Mouse (Mus musculus) hindbrain, embryonic 12.5 days (tissue): Measurements from ENCODE around the gene Dhdds. TPM values are rescaled to one million over a fixed set of nuclear protein-coding genes. Genes with fewer than 3 reads are reported as not detected.

Source experiments
- ATAC-seq: fragments of 200-750 bp; cut with Nextera tagmentation; 2 replicates; pipeline ENCODE4 v1.8.0; 2017; ENCODE audit warnings: moderate TSS enrichment; ENCODE audit not compliant: low FRiP score
- H3K27ac ChIP-seq: fragments of 300-500 bp; sonication (generic); 2 replicates; pipeline ENCODE4 v1.5.1; 2016; ENCODE audit warnings: mild to moderate bottlenecking
- H3K27me3 ChIP-seq: fragments of 300-500 bp; sonication (generic); 2 replicates; pipeline ENCODE4 v1.6.1; 2016; ENCODE audit warnings: mild to moderate bottlenecking
- H3K36me3 ChIP-seq: fragments of 300-500 bp; sonication (generic); 2 replicates; pipeline ENCODE4 v1.6.1; 2016; ENCODE audit warnings: mild to moderate bottlenecking
- H3K4me1 ChIP-seq: fragments of 300-500 bp; sonication (generic); 2 replicates; pipeline ENCODE4 v1.6.1; 2016
- H3K4me2 ChIP-seq: fragments of 300-500 bp; sonication (generic); replicated peaks from 2 replicates; pipeline ENCODE4 v1.6.1; 2016; ENCODE audit warnings: mild to moderate bottlenecking
- H3K4me3 ChIP-seq: fragments of 300-500 bp; sonication (generic); 2 replicates; pipeline ENCODE4 v1.5.1; 2016; ENCODE audit warnings: mild to moderate bottlenecking
- H3K9ac ChIP-seq: fragments of 300-500 bp; sonication (generic); 2 replicates; pipeline ENCODE4 v1.6.1; 2016; ENCODE audit warnings: mild to moderate bottlenecking, moderate library complexity
- H3K9me3 ChIP-seq: fragments of 300-500 bp; sonication (generic); replicated peaks from 2 replicates; pipeline ENCODE4 v1.6.1; 2016; ENCODE audit warnings: mild to moderate bottlenecking
- WGBS: fragments of 180-500 bp; shearing (Covaris S2); methylation state at CpG from one replicate; pipeline ENCODE4 v1.1.7; 2016; 5-methylcytosine and 5-hydroxymethylcytosine counted together
- polyA plus RNA-seq: library from polyadenylated mRNA; unstranded; fragments of >200 nt; fragmentation: Nextera tagmentation; extraction: Ambion mirVana; gene quantifications from 2 replicates; pipeline ENCODE4 v1.2.1, GENCODE M21; 2016

Dhdds gene
- polyA plus RNA-seq, 1 experiment from 2014 or later, result 43.1 TPM

DNA sequence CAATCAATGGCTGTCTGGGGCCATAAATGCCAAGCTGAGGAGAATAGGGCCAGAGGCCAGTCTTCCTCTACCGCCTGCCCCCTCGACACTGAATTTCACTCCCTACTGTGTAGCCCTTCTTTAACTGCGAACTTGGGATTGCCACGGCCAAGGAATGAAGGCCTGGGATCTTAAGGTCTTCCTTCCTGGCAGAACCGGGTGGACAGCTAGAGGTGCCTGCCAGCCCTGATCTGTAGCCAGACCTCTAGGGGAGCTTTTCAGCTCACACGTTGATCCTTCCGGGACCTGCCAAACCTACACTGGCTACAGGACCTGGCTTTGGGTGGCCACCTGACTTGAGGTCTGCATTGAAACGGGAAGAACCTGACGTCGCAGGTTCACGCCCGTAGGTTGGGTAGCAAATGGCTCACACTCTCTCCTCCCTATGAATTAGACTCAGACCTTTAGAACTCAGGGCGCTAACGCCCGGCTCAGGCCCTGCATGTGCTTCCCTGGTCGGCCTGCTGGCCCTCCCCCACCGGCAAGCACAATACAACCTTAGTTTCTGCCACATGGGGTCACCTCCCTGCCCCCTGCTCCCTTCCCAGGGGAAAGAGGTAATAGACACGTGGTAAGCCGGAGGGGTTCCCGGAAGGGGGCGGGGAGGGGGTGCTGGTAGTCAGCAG is 16.6 kb upstream of the Dhdds start:
- Histone ChIP-seq H3K27ac (peak overlapping the region; percentile 58), H3K4me1 (peaks cover 46% of the 10 kb centered on the region), H3K4me3 (peak overlapping the region; percentile 38), H3K4me2 (peak overlapping the region; percentile 62), H3K27me3 (peaks cover 4% of the 10 kb centered on the region; the same call in 1 of the 2 replicates), H3K9me3 (no peaks in the 10 kb centered on the region), H3K9ac (peak overlapping the region; percentile 48), H3K36me3 (no peaks in the 10 kb centered on the region)
- 2% methylated on average over 21 of the region's 21 CpGs for WGBS
- ATAC-seq, result peak; percentile 24; the same call in 1 of the 2 replicates

GRCm38 (mm10) chr4:134016767-134017166 is 16.0 kb upstream of the Dhdds start:
- Histone ChIP-seq H3K4me3 (peak overlapping the region; percentile 38; the same call in 1 of the 2 replicates), H3K9ac (peak overlapping the region; percentile 38; the same call in 1 of the 2 replicates), H3K27ac (peak overlapping the region; percentile 58), H3K9me3 (no peaks in the 10 kb centered on the region), H3K27me3 (peaks cover 4% of the 10 kb centered on the region; the same call in 1 of the 2 replicates), H3K4me1 (peaks cover 51% of the 10 kb centered on the region), H3K36me3 (no peaks in the 10 kb centered on the region), H3K4me2 (peak overlapping the region; percentile 62)
- ATAC-seq, result no peak
- 2% methylated on average over 8 of the region's 8 CpGs for WGBS

DNA sequence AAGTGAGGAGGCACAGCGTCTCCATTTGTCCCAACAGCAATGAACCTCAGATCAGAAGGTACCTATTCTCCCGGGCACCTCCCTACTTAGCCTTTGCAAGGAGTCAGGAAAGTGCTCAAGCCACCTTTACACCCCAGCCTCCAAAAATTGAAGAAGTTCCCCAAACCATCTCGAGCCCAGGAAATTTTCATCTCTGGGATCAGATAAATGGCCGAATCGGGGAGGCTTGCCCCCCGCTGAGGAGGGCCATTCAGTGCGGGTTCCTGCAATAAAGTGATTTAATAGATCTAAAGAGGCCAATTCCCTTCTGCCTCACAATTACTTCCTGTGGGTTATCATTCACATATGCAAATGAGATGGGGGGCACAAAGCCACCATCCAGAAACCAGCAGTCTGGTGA is 15.5 kb upstream of the Dhdds start:
- no peaks in the 10 kb centered on the region for H3K36me3 ChIP-seq
- 2% methylated on average over 7 of the region's 7 CpGs for WGBS
- ATAC-seq, result no peak
- H3K9me3 ChIP-seq, result no peaks in the 10 kb centered on the region
- peak overlapping the region; percentile 38; the same call in 1 of the 2 replicates for H3K4me3 ChIP-seq
- peak overlapping the region; percentile 23; the same call in 1 of the 2 replicates for H3K27ac ChIP-seq
- H3K9ac ChIP-seq, result no peak overlapping the region
- peaks cover 57% of the 10 kb centered on the region for H3K4me1 ChIP-seq
- H3K4me2 ChIP-seq, result peak overlapping the region; percentile 62
- peaks cover 4% of the 10 kb centered on the region; the same call in 1 of the 2 replicates for H3K27me3 ChIP-seq

GRCm38 (mm10) chr4:134012858-134013528 is 12.3 kb upstream of the Dhdds start:
- ATAC-seq, result no peak
- 50% methylated on average over 12 of the region's 12 CpGs for WGBS

GRCm38 (mm10) chr4:134011450-134012414 is 11.0 kb upstream of the Dhdds start:
- Histone ChIP-seq H3K36me3 (no peaks in the 10 kb centered on the region), H3K27me3 (no peaks in the 10 kb centered on the region), H3K4me2 (peak overlapping the region; percentile 25; the same call in 1 of the 2 replicates), H3K4me3 (no peak overlapping the region), H3K27ac (no peak overlapping the region), H3K9me3 (no peaks in the 10 kb centered on the region), H3K4me1 (peaks cover 25% of the 10 kb centered on the region), H3K9ac (no peak overlapping the region; the same call in 1 of the 2 replicates)
- WGBS, result 9% methylated on average over 15 of the region's 16 CpGs
- no peak for ATAC-seq

More at GRCm38 (mm10) chr4:134012858-134013528, 12.3 kb upstream of the Dhdds start:
- no peak overlapping the region for H3K4me3 ChIP-seq
- no peaks in the 10 kb centered on the region for H3K36me3 ChIP-seq
- H3K27me3 ChIP-seq, result peaks cover 4% of the 10 kb centered on the region; the same call in 1 of the 2 replicates
- no peaks in the 10 kb centered on the region for H3K9me3 ChIP-seq
- no peak overlapping the region for H3K9ac ChIP-seq
- H3K4me2 ChIP-seq, result no peak overlapping the region
- H3K27ac ChIP-seq, result no peak overlapping the region
- H3K4me1 ChIP-seq, result peaks cover 38% of the 10 kb centered on the region

DNA sequence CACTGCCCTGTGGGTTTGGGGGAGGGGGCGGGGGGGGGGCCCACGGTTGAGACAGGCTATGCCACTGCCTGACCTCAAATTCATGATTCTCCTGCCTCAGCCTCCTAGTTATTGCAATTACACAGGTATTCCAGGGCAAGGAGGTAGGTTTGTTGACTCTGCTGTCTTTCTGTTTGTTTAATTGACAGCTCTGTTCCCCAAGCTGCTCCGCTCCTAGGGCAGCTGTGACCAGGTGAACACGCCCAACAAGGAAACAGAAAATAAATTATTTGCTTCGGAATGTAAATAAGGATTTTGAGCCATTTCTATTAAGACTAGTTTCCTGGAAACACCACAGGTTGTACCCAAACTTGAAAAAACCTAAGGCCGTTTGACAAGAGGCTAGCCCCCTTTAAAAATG is 9.0 kb upstream of the Dhdds start:
- Histone ChIP-seq H3K27me3 (no peaks in the 10 kb centered on the region), H3K4me2 (no peak overlapping the region), H3K4me3 (no peak overlapping the region), H3K4me1 (peaks cover 13% of the 10 kb centered on the region), H3K9me3 (no peaks in the 10 kb centered on the region), H3K9ac (no peak overlapping the region), H3K27ac (no peak overlapping the region), H3K36me3 (no peaks in the 10 kb centered on the region)
- WGBS, result 79% methylated on average over 6 of the region's 6 CpGs
- ATAC-seq, result no peak

DNA sequence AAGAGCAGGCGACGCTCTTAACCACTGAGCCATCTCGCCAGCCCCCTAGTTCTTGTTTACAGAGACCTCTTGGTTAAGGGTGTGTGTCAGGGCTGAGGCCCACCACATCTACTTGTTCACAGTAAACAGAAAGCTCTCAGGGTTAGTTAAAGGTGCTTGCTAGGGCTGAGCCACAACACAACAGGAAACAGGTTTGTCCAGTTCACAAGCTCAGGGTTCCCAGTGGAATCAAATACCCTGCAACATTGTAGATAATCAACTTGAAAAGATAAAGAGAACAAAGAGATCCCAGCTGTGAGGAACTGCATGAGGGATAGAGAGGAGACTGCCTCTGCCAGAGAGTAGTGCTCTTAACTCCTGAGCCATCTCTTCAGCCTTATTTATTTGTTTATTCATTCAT is 6.1 kb upstream of the Dhdds start:
- H3K4me2 ChIP-seq, result no peak overlapping the region
- H3K27ac ChIP-seq, result no peak overlapping the region
- H3K9me3 ChIP-seq, result no peaks in the 10 kb centered on the region
- ATAC-seq, result no peak
- 95% methylated on average over 3 of the region's 3 CpGs for whole genome bisulfite sequencing
- H3K27me3 ChIP-seq, result no peaks in the 10 kb centered on the region
- no peak overlapping the region for H3K9ac ChIP-seq
- no peak overlapping the region for H3K4me3 ChIP-seq
- H3K36me3 ChIP-seq, result no peaks in the 10 kb centered on the region
- H3K4me1 ChIP-seq, result peaks cover 8% of the 10 kb centered on the region

GRCm38 (mm10) chr4:134005581-134006358 is 5.1 kb upstream of the Dhdds start:
- Histone ChIP-seq H3K27ac (no peak overlapping the region), H3K9me3 (no peaks in the 10 kb centered on the region), H3K9ac (no peak overlapping the region), H3K36me3 (no peaks in the 10 kb centered on the region), H3K4me2 (no peak overlapping the region), H3K4me1 (no peaks in the 10 kb centered on the region), H3K4me3 (no peak overlapping the region), H3K27me3 (no peaks in the 10 kb centered on the region)
- WGBS, result 86% methylated on average over 12 of the region's 12 CpGs
- ATAC-seq, result no peak

- H3K27ac ChIP-seq, result no peak overlapping the region
- no peak overlapping the region for H3K9ac ChIP-seq
- H3K4me1 ChIP-seq, result peaks cover 9% of the 10 kb centered on the region
- H3K4me2 ChIP-seq, result no peak overlapping the region
- no peak overlapping the region for H3K4me3 ChIP-seq
- no peaks in the 10 kb centered on the region for H3K36me3 ChIP-seq
- H3K9me3 ChIP-seq, result no peaks in the 10 kb centered on the region
- no peak for ATAC-seq
- WGBS, result 53% methylated on average over 5 of the region's 5 CpGs
- no peaks in the 10 kb centered on the region for H3K27me3 ChIP-seq
These were observed 2.2 kb upstream of the Dhdds start for GRCm38 (mm10) chr4:134002903-134003302.

- Histone ChIP-seq H3K4me1 (peaks cover 9% of the 10 kb centered on the region), H3K36me3 (no peaks in the 10 kb centered on the region), H3K27me3 (no peaks in the 10 kb centered on the region), H3K4me3 (no peak overlapping the region), H3K9me3 (no peaks in the 10 kb centered on the region), H3K4me2 (no peak overlapping the region), H3K27ac (no peak overlapping the region), H3K9ac (no peak overlapping the region)
- ATAC-seq, result no peak
- 59% methylated on average over 4 of the region's 4 CpGs for WGBS
These were observed 1.5 kb upstream of the Dhdds start for GRCm38 (mm10) chr4:134002246-134002645.

DNA sequence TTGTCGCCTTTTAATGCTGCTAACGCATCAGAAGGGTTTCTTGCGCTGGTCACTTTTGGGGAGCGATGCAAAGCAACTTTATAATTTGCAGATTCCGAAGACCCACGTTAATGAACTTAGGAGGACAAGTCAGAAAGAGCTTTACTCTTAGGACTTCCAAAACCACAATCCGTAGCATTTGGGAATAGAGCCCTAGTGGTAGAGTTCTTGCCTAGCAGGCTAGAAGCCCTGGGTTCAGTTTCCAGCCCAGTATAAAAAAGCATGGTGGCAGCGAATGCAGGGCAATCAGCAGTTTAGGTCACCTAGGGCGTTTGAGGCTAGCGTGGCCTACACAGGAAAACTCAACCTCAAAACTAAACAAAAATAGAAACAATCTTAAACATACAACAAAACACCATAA is 992 bp upstream of the Dhdds start:
- Histone ChIP-seq H3K4me3 (no peak overlapping the region), H3K27ac (no peak overlapping the region), H3K27me3 (no peaks in the 10 kb centered on the region), H3K9ac (no peak overlapping the region), H3K36me3 (no peaks in the 10 kb centered on the region), H3K9me3 (no peaks in the 10 kb centered on the region), H3K4me1 (peaks cover 9% of the 10 kb centered on the region), H3K4me2 (no peak overlapping the region)
- 42% methylated on average over 10 of the region's 10 CpGs for WGBS
- ATAC-seq, result no peak
